8 mouse cellular contexts compared by ENCODE assay signal in genomic region chrX:7793361-7793760, GRCm38 (mm10). TPM values are rescaled to one million over a fixed set of nuclear protein-coding genes. Genes with fewer than 3 reads are reported as not detected.
DNase-seq lines count a peak whose midpoint lies in the region; TF ChIP-seq lines count a peak whose summit lies in the region.

No protein-coding gene starts in this region.

- no peaks in the 10 kb centered on the region for H3K36me3 ChIP-seq in heart, adult 2 months (ENCODE audit: control insufficient read depth, insufficient read depth, low read length)

- no peak for TF ChIP-seq EP300 in heart, adult 2 months (IDR thresholded peaks at IDR 0.05; ENCODE audit: insufficient read depth, low read depth, low read length)

- WGBS in heart, adult 2 months = 43% methylated on average over 3 of the region's 3 CpGs
- WGBS in lung, adult 2 months = 49% methylated on average over 3 of the region's 3 CpGs

- intact Hi-C loops in heart, adult 2 months (cut with DNase I) = no loop called here

- H3K4me1 ChIP-seq in heart, adult 2 months (ENCODE audit: control insufficient read depth, insufficient read depth, low read length) = peaks cover 1% of the 10 kb centered on the region; the same call in 1 of the 2 replicates
- no peaks in the 10 kb centered on the region for H3K4me1 ChIP-seq in lung, adult 2 months (ENCODE audit: control insufficient read depth, insufficient read depth, low read length)

- no peaks in the 10 kb centered on the region for H3K79me2 ChIP-seq in heart, adult 2 months (replicated peaks; ENCODE audit: control insufficient read depth, insufficient read depth, low read length)

- no peaks in the 10 kb centered on the region for H3K27me3 ChIP-seq in heart, adult 2 months (ENCODE audit: control insufficient read depth, insufficient read depth, low read length)

- TF ChIP-seq CTCF in heart, adult 2 months (IDR thresholded peaks at IDR 0.05) = peak; percentile 60
- no peak for TF ChIP-seq CTCF in lung, adult 2 months (IDR thresholded peaks at IDR 0.05; ENCODE audit: insufficient read depth, low read length)

- H3K4me3 ChIP-seq in heart, adult 2 months = no peak overlapping the region
- H3K4me3 ChIP-seq in lung, adult 2 months (replicated peaks; ENCODE audit: extremely low read depth, low read depth, low read length) = no peak overlapping the region

- no peak overlapping the region for H3K9ac ChIP-seq in heart, adult 2 months (ENCODE audit: low read depth, low read length)

- no peak overlapping the region for H3K27ac ChIP-seq in heart, adult 2 months

- DNase-seq in heart, adult 2 months = no peak
- DNase-seq in heart, adult 9 months (ENCODE audit: low spot score in 2 of 2) = no peak
- peak; percentile 7 for DNase-seq in lung, postnatal 36 days
- no peak for DNase-seq in lung, adult 2 months
- peak; percentile 16 for DNase-seq in T-cell, adult 2 months (ENCODE audit: low spot score)
- DNase-seq in mesoderm, embryonic 11.5 days (ENCODE audit: low read depth, low spot score) = peak; percentile 26
- DNase-seq in right cerebral cortex, postnatal 36 days (ENCODE audit: low spot score in 2 of 2) = no peak
- DNase-seq in gastrocnemius, postnatal 25 days = no peak

- TF ChIP-seq POLR2A in heart, adult 2 months (IDR thresholded peaks at IDR 0.05; ENCODE audit: insufficient read depth, low read depth, low read length) = no peak
- no peak for TF ChIP-seq POLR2A in lung, adult 2 months (IDR thresholded peaks at IDR 0.05; ENCODE audit: borderline replicate concordance, extremely low read depth, low read depth, low read length)

RNA-seq across cellular contexts. Expression of gene Gripap1, which starts 3.8 kb away (rescaled TPM):
- 10 to 100 TPM; 20.8 to 24.6 TPM for total RNA-seq in heart, adult 2 months (2021)
- polyA plus RNA-seq in heart, adult 2 months (2012; rRNA removed) = 25.3 and 38.9 TPM in 2 replicates
- polyA plus RNA-seq in lung, adult 2 months (2012; rRNA removed) = 19.0 and 32.4 TPM in 2 replicates
- 10 to 100 TPM; 17.5 to 21.2 TPM for total RNA-seq in gastrocnemius, postnatal 25 days (2021)

RNA-seq across cellular contexts. Expression of gene Kcnd1, which starts 28.7 kb away (rescaled TPM):
- total RNA-seq in heart, adult 2 months (2021) = under 1 TPM; 0.21 to 0.27 TPM
- 0.59 and 1.2 TPM in 2 replicates for polyA plus RNA-seq in heart, adult 2 months (2012; rRNA removed)
- 0.84 and 1.0 TPM in 2 replicates for polyA plus RNA-seq in lung, adult 2 months (2012; rRNA removed)
- under 1 TPM; 0.18 to 0.43 TPM for total RNA-seq in gastrocnemius, postnatal 25 days (2021)

RNA-seq across cellular contexts. Expression of gene Tfe3, which starts 31.0 kb away (rescaled TPM):
- total RNA-seq in heart, adult 2 months (2021) = 10 to 100 TPM; 13.0 to 15.4 TPM
- polyA plus RNA-seq in heart, adult 2 months (2012; rRNA removed) = 11.1 and 13.5 TPM in 2 replicates
- polyA plus RNA-seq in lung, adult 2 months (2012; rRNA removed) = 28.8 and 31.8 TPM in 2 replicates
- total RNA-seq in gastrocnemius, postnatal 25 days (2021) = 1 to 10 TPM; 6.1 to 8.2 TPM

RNA-seq across cellular contexts. Expression of gene Ccdc120, which starts 42.7 kb away (rescaled TPM):
- 1 to 10 TPM in 1 of 2 experiments, under 1 TPM in 1; 0.32 to 1.1 TPM for total RNA-seq in heart, adult 2 months (2021)
- polyA plus RNA-seq in heart, adult 2 months (2012; rRNA removed) = 1.1 and 2.8 TPM in 2 replicates
- 33.9 and 34.5 TPM in 2 replicates for polyA plus RNA-seq in lung, adult 2 months (2012; rRNA removed)
- under 1 TPM; 0.16 to 0.56 TPM for total RNA-seq in gastrocnemius, postnatal 25 days (2021)

RNA-seq across cellular contexts. Expression of gene Otud5, which starts 47.8 kb away (rescaled TPM):
- 10 to 100 TPM; 20.3 to 24.5 TPM for total RNA-seq in heart, adult 2 months (2021)
- 16.6 and 19.1 TPM in 2 replicates for polyA plus RNA-seq in heart, adult 2 months (2012; rRNA removed)
- polyA plus RNA-seq in lung, adult 2 months (2012; rRNA removed) = 31.0 and 43.3 TPM in 2 replicates
- total RNA-seq in gastrocnemius, postnatal 25 days (2021) = 10 to 100 TPM; 14.8 to 18.2 TPM

Comparison
In these comparisons a context has a peak if more than half of its experiments do, and no peak if none do; other contexts are left out.
1. DNase-seq: peak in lung, postnatal 36 days (single experiment), T-cell, adult 2 months (single experiment) and mesoderm, embryonic 11.5 days (single experiment); none in heart, adult 2 months (0 of 2), heart, adult 9 months (0 of 2), lung, adult 2 months (single experiment), right cerebral cortex, postnatal 36 days (0 of 2) and gastrocnemius, postnatal 25 days (single experiment).